Mouse (Mus musculus) MEL (cell line): ENCODE data around the gene Map3k4.

Source experiments
- BHLHE40 ChIP-seq: IDR thresholded peaks from 2 replicates; pipeline ENCODE4 v1.6.1; 2012; ENCODE audit warnings: low read depth, mild to moderate bottlenecking, inconsistent platforms, low read length, improper control_type of control experiment, borderline replicate concordance
- CTCF ChIP-seq, 3 experiments: IDR thresholded peaks in 2 of 3; conservative IDR thresholded peaks in 1 of 3; 2 replicates each; pipeline ENCODE4 v1.5.1; 2011 to 2012; ENCODE audit warnings: low read length in 3 of 3, low read depth in 2 of 3, mild to moderate bottlenecking in 2 of 3, improper control_type of control experiment in 1 of 3, inconsistent platforms in 1 of 3, mixed read lengths in 1 of 3, moderate library complexity in 1 of 3; ENCODE audit not compliant: control insufficient read depth in 1 of 3, insufficient read depth in 1 of 3, poor library complexity in 1 of 3, severe bottlenecking in 1 of 3
- ETS1 ChIP-seq: IDR thresholded peaks from 2 replicates; pipeline ENCODE4 v1.6.1; 2012; ENCODE audit warnings: low read depth, mild to moderate bottlenecking, inconsistent platforms, low read length, improper control_type of control experiment, moderate library complexity
- HCFC1 ChIP-seq: IDR thresholded peaks from 2 replicates; pipeline ENCODE4 v1.6.1; 2012; ENCODE audit warnings: low read depth, mild to moderate bottlenecking, inconsistent platforms, low read length, improper control_type of control experiment, moderate library complexity
- MAX ChIP-seq: IDR thresholded peaks from 2 replicates; pipeline ENCODE4 v1.6.1; 2011; ENCODE audit warnings: low read length, improper control_type of control experiment
- POLR2A ChIP-seq, 2 experiments: IDR thresholded peaks; 2 replicates each; pipeline ENCODE4 v1.6.1; 2011 to 2012; ENCODE audit warnings: low read length in 2 of 2, mild to moderate bottlenecking in 2 of 2, control low read depth in 1 of 2, improper control_type of control experiment in 1 of 2, low read depth in 1 of 2, moderate library complexity in 1 of 2; ENCODE audit not compliant: control insufficient read depth in 1 of 2, insufficient read depth in 1 of 2, poor library complexity in 1 of 2
- RCOR1 ChIP-seq: IDR thresholded peaks from 2 replicates; pipeline ENCODE4 v1.6.1; 2012; ENCODE audit warnings: low read depth, mild to moderate bottlenecking, inconsistent platforms, low read length, improper control_type of control experiment
- SMC3 ChIP-seq: IDR thresholded peaks from 2 replicates; pipeline ENCODE4 v1.6.1; 2011; ENCODE audit warnings: low read depth, low read length, improper control_type of control experiment
- TCF12 ChIP-seq: IDR thresholded peaks from 2 replicates; pipeline ENCODE4 v1.6.1; 2014; ENCODE audit warnings: low read depth, mild to moderate bottlenecking, inconsistent platforms, low read length, improper control_type of control experiment, moderate library complexity
- USF1 ChIP-seq: IDR thresholded peaks from 2 replicates; pipeline ENCODE4 v1.6.1; 2014; ENCODE audit warnings: low read depth, mild to moderate bottlenecking, inconsistent platforms, low read length, improper control_type of control experiment, moderate library complexity
- ZKSCAN1 ChIP-seq: IDR thresholded peaks from 2 replicates; pipeline ENCODE4 v1.6.1; 2012; ENCODE audit warnings: low read depth, mild to moderate bottlenecking, inconsistent platforms, low read length, improper control_type of control experiment, moderate library complexity

- TF ChIP-seq CTCF (IDR thresholded peaks at IDR 0.05 in 2 of 3, conservative IDR thresholded peaks at IDR 0.05 in 1 of 3; ENCODE audit: control insufficient read depth in 1 of 3, insufficient read depth in 1 of 3, low read depth in 2 of 3, low read length in 3 of 3, poor library complexity in 1 of 3, severe bottlenecking in 1 of 3) (no peak), SMC3 (no peak), POLR2A (IDR thresholded peaks at IDR 0.05; ENCODE audit: control insufficient read depth in 1 of 2, insufficient read depth in 1 of 2, low read depth in 1 of 2, low read length in 2 of 2, poor library complexity in 1 of 2) (no peak), MAX (no peak), BHLHE40 (no peak), ETS1 (no peak), RCOR1 (no peak), HCFC1 (no peak), TCF12 (no peak), ZKSCAN1 (no peak), USF1 (no peak)
Observed at GRCm38 (mm10) chr17:12300127-12300675, 18.4 kb downstream of the Map3k4 start.
